Mouse (Mus musculus) left cerebral cortex, postnatal 14 days (tissue): ENCODE measurements around the gene Ehd4. TPM values are rescaled to one million over a fixed set of nuclear protein-coding genes. Genes with fewer than 3 reads are reported as not detected.
A peak's percentile ranks its signal among the peaks of the same experiment; 100 is the strongest.

ENCODE experiments used
- DNase-seq, 2 experiments: peaks; one replicate each; pipeline ENCODE4 v3.0.0; 2021 to 2022; ENCODE audit warnings: low spot score in 2 of 2, mixed read lengths in 1 of 2
- intact Hi-C: fragments of 180-260 bp; cut with DNase I; formaldehyde crosslinking; loops from one replicate; pipeline ENCODE4 v1.15.1; 2025
- long read RNA-seq, 2 experiments: library from polyadenylated mRNA; stranded (forward); transcript quantifications; one replicate each; pipeline ENCODE4 v2.0.0; 2021
- total RNA-seq, 2 experiments: library from RNA; stranded (reverse); gene quantifications; 2 replicates each; pipeline ENCODE4 v1.2.3; 2021

The Ehd4 gene
- total RNA-seq = 10 to 100 TPM; 11.6 TPM
- long read RNA-seq, experiment 1, transcript Ehd4-201 (6 exons, 3,730 nt) = major isoform, 15 of 19 reads
- long read RNA-seq, experiment 1, partial matches to known transcripts = 0 of 19 reads
- long read RNA-seq, experiment 1, other reads (novel, unspliced or antisense) = 4 of 19 reads
- long read RNA-seq, experiment 2, transcript Ehd4-201 (6 exons, 3,730 nt) = major isoform, 18 of 22 reads
- long read RNA-seq, experiment 2, partial matches to known transcripts = 1 of 22 reads
- long read RNA-seq, experiment 2, other reads (novel, unspliced or antisense) = 3 of 22 reads

- intact Hi-C loops = loop anchor here (5.0 kb wide), 1 partner anchor 52 kb away; no protein-coding TSS in a partner anchor
Observed at GRCm38 (mm10) chr2:120154361-120154894, at the start of gene Ehd4. Ehd4 (minus strand) TSS chr2:120154606.

GRCm38 (mm10) chr2:120203742-120204141, 49.3 kb upstream of the Ehd4 start:
- intact Hi-C loops = no loop called here

More at GRCm38 (mm10) chr2:120154361-120154894, at the start of gene Ehd4:
- DNase-seq = peak; percentile 98 to 99

GRCm38 (mm10) chr2:120200077-120200476, 45.7 kb upstream of the Ehd4 start:
- peak in 1 of 2 experiments; percentile 10 for DNase-seq
- intact Hi-C loops = no loop called here

More at GRCm38 (mm10) chr2:120203742-120204141, 49.3 kb upstream of the Ehd4 start:
- DNase-seq = no peak

- intact Hi-C loops = no loop called here
- no peak for DNase-seq
Observed at GRCm38 (mm10) chr2:120188174-120188573, 33.8 kb upstream of the Ehd4 start.

GRCm38 (mm10) chr2:120187583-120187982, 33.2 kb upstream of the Ehd4 start:
- intact Hi-C loops = no loop called here
- DNase-seq = no peak

- DNase-seq = no peak
- intact Hi-C loops = no loop called here
Observed at GRCm38 (mm10) chr2:120185527-120186276, 31.3 kb upstream of the Ehd4 start.

- no peak for DNase-seq
- intact Hi-C loops = no loop called here
Observed at GRCm38 (mm10) chr2:120178936-120179335, 24.5 kb upstream of the Ehd4 start.

GRCm38 (mm10) chr2:120173718-120174117, 19.3 kb upstream of the Ehd4 start:
- intact Hi-C loops = loop anchor here (5.0 kb wide), 2 partner anchors 94 to 109 kb away; no protein-coding TSS in a partner anchor

GRCm38 (mm10) chr2:120171362-120171761, 17.0 kb upstream of the Ehd4 start:
- intact Hi-C loops = loop anchor here (2.0 to 5.0 kb wide), 3 partner anchors 83 to 111 kb away; no protein-coding TSS in a partner anchor
- no peak for DNase-seq

More at GRCm38 (mm10) chr2:120173718-120174117, 19.3 kb upstream of the Ehd4 start:
- peak; percentile 46 to 68 for DNase-seq

- DNase-seq = peak in 1 of 2 experiments; percentile 43
- intact Hi-C loops = loop anchor here (2.0 to 5.0 kb wide), 3 partner anchors 82 to 112 kb away; no protein-coding TSS in a partner anchor
Observed at GRCm38 (mm10) chr2:120170726-120171125, 16.3 kb upstream of the Ehd4 start.

- DNase-seq = no peak
- intact Hi-C loops = loop anchor here (1.0 kb wide), 1 partner anchor 85 kb away; no protein-coding TSS in a partner anchor
Observed at GRCm38 (mm10) chr2:120169382-120169781, 15.0 kb upstream of the Ehd4 start.

- intact Hi-C loops = no loop called here
- no peak for DNase-seq
Observed at GRCm38 (mm10) chr2:120167763-120168162, 13.4 kb upstream of the Ehd4 start.

GRCm38 (mm10) chr2:120165474-120165873, 11.1 kb upstream of the Ehd4 start:
- intact Hi-C loops = no loop called here
- DNase-seq = peak in 1 of 2 experiments; percentile 18

GRCm38 (mm10) chr2:120159434-120159833, 5.0 kb upstream of the Ehd4 start:
- intact Hi-C loops = no loop called here
- no peak for DNase-seq

GRCm38 (mm10) chr2:120158846-120159245, 4.4 kb upstream of the Ehd4 start:
- DNase-seq = no peak
- intact Hi-C loops = no loop called here

- intact Hi-C loops = no loop called here
- DNase-seq = no peak
Observed at GRCm38 (mm10) chr2:120158016-120158415, 3.6 kb upstream of the Ehd4 start.

- no peak for DNase-seq
- intact Hi-C loops = no loop called here
Observed at GRCm38 (mm10) chr2:120157606-120158005, 3.2 kb upstream of the Ehd4 start.

GRCm38 (mm10) chr2:120153586-120154360, 633 bp downstream of the Ehd4 start:
- no peak for DNase-seq
- intact Hi-C loops = loop anchor here (5.0 kb wide), 1 partner anchor 51 kb away; no protein-coding TSS in a partner anchor

GRCm38 (mm10) chr2:120150571-120150970, 3.8 kb downstream of the Ehd4 start:
- DNase-seq = no peak
- intact Hi-C loops = loop anchor here (5.0 kb wide), 1 partner anchor 48 kb away; no protein-coding TSS in a partner anchor
